Mouse (Mus musculus): ENCODE results near the gene Cisd2. TPM values are rescaled to one million over a fixed set of nuclear protein-coding genes. Genes with fewer than 3 reads are reported as not detected.

Cisd2 gene
- polyA plus RNA-seq, 1 experiment: 39.3 TPM

GRCm38 (mm10) chr3:135440621-135441020, 16.9 kb upstream of the Cisd2 start:
- 9% methylated on average over 10 of the region's 10 CpGs for WGBS
- Histone ChIP-seq H3K27ac (ENCODE audit: control insufficient read depth, insufficient read depth, low read length) (no peak overlapping the region; the same call in 1 of the 2 replicates), H3K36me3 (ENCODE audit: control insufficient read depth, insufficient read depth, low read length) (peaks cover 14% of the 10 kb centered on the region), H3K4me1 (replicated peaks; ENCODE audit: control insufficient read depth, insufficient read depth, low read length) (no peaks in the 10 kb centered on the region), H3K27me3 (ENCODE audit: control insufficient read depth, insufficient read depth, low read length) (no peaks in the 10 kb centered on the region), H3K4me3 (ENCODE audit: control insufficient read depth, insufficient read depth, low read length) (no peak overlapping the region)
- DNase-seq: no peak
- TF ChIP-seq CTCF (IDR thresholded peaks at IDR 0.05; ENCODE audit: borderline replicate concordance, control insufficient read depth, extremely low read depth, insufficient read depth, low read length, poor library complexity): no peak
- TF ChIP-seq POLR2A (IDR thresholded peaks at IDR 0.05; ENCODE audit: control insufficient read depth, extremely low read depth, insufficient read depth, low read length, poor library complexity): no peak

GRCm38 (mm10) chr3:135440221-135440620, 16.5 kb upstream of the Cisd2 start:
- peak; percentile 57 for DNase-seq
- H3K36me3 ChIP-seq (ENCODE audit: control insufficient read depth, insufficient read depth, low read length): peaks cover 14% of the 10 kb centered on the region
- under 1% methylated on average over 7 of the region's 7 CpGs for WGBS
- H3K4me3 ChIP-seq (ENCODE audit: control insufficient read depth, insufficient read depth, low read length): peak overlapping the region; percentile 82
- no peaks in the 10 kb centered on the region for H3K4me1 ChIP-seq (replicated peaks; ENCODE audit: control insufficient read depth, insufficient read depth, low read length)
- H3K27ac ChIP-seq (ENCODE audit: control insufficient read depth, insufficient read depth, low read length): peak overlapping the region; percentile 92
- no peaks in the 10 kb centered on the region for H3K27me3 ChIP-seq (ENCODE audit: control insufficient read depth, insufficient read depth, low read length)
- no peak for TF ChIP-seq POLR2A (IDR thresholded peaks at IDR 0.05; ENCODE audit: control insufficient read depth, extremely low read depth, insufficient read depth, low read length, poor library complexity)
- TF ChIP-seq CTCF (IDR thresholded peaks at IDR 0.05; ENCODE audit: borderline replicate concordance, control insufficient read depth, extremely low read depth, insufficient read depth, low read length, poor library complexity): no peak

- no peak for TF ChIP-seq CTCF (IDR thresholded peaks at IDR 0.05; ENCODE audit: borderline replicate concordance, control insufficient read depth, extremely low read depth, insufficient read depth, low read length, poor library complexity)
- no peak; the same call in 1 of the 2 replicates for TF ChIP-seq POLR2A (IDR thresholded peaks at IDR 0.05; ENCODE audit: control insufficient read depth, extremely low read depth, insufficient read depth, low read length, poor library complexity)
- under 1% methylated on average over 15 of the region's 15 CpGs for WGBS
- no peaks in the 10 kb centered on the region for H3K4me1 ChIP-seq (replicated peaks; ENCODE audit: control insufficient read depth, insufficient read depth, low read length)
- peaks cover 14% of the 10 kb centered on the region for H3K36me3 ChIP-seq (ENCODE audit: control insufficient read depth, insufficient read depth, low read length)
- H3K27me3 ChIP-seq (ENCODE audit: control insufficient read depth, insufficient read depth, low read length): no peaks in the 10 kb centered on the region
- H3K4me3 ChIP-seq (ENCODE audit: control insufficient read depth, insufficient read depth, low read length): peak overlapping the region; percentile 82
- DNase-seq: no peak
- peak overlapping the region; percentile 92 for H3K27ac ChIP-seq (ENCODE audit: control insufficient read depth, insufficient read depth, low read length)
These were observed 15.9 kb upstream of the Cisd2 start for GRCm38 (mm10) chr3:135439651-135440050.

GRCm38 (mm10) chr3:135438913-135439531, 15.3 kb upstream of the Cisd2 start:
- 2% methylated on average over 55 of the region's 76 CpGs for WGBS
- TF ChIP-seq POLR2A (IDR thresholded peaks at IDR 0.05; ENCODE audit: control insufficient read depth, extremely low read depth, insufficient read depth, low read length, poor library complexity): peak; percentile 67
- no peak for TF ChIP-seq CTCF (IDR thresholded peaks at IDR 0.05; ENCODE audit: borderline replicate concordance, control insufficient read depth, extremely low read depth, insufficient read depth, low read length, poor library complexity)
- H3K4me1 ChIP-seq (replicated peaks; ENCODE audit: control insufficient read depth, insufficient read depth, low read length): no peaks in the 10 kb centered on the region

GRCm38 (mm10) chr3:135438531-135438912, 14.8 kb upstream of the Cisd2 start:
- H3K4me1 ChIP-seq (replicated peaks; ENCODE audit: control insufficient read depth, insufficient read depth, low read length): no peaks in the 10 kb centered on the region
- H3K36me3 ChIP-seq (ENCODE audit: control insufficient read depth, insufficient read depth, low read length): peaks cover 9% of the 10 kb centered on the region
- peak overlapping the region; percentile 92 for H3K27ac ChIP-seq (ENCODE audit: control insufficient read depth, insufficient read depth, low read length)
- TF ChIP-seq POLR2A (IDR thresholded peaks at IDR 0.05; ENCODE audit: control insufficient read depth, extremely low read depth, insufficient read depth, low read length, poor library complexity) (peak; percentile 86), CTCF (IDR thresholded peaks at IDR 0.05; ENCODE audit: borderline replicate concordance, control insufficient read depth, extremely low read depth, insufficient read depth, low read length, poor library complexity) (no peak; the same call in 1 of the 2 replicates)
- DNase-seq: peak; percentile 91
- no peaks in the 10 kb centered on the region for H3K27me3 ChIP-seq (ENCODE audit: control insufficient read depth, insufficient read depth, low read length)
- 0% methylated on average over 43 of the region's 50 CpGs for WGBS
- peak overlapping the region; percentile 82 for H3K4me3 ChIP-seq (ENCODE audit: control insufficient read depth, insufficient read depth, low read length)

More at GRCm38 (mm10) chr3:135438913-135439531, 15.3 kb upstream of the Cisd2 start:
- Histone ChIP-seq H3K4me3 (ENCODE audit: control insufficient read depth, insufficient read depth, low read length) (peak overlapping the region; percentile 82), H3K27ac (ENCODE audit: control insufficient read depth, insufficient read depth, low read length) (peak overlapping the region; percentile 92), H3K36me3 (ENCODE audit: control insufficient read depth, insufficient read depth, low read length) (peaks cover 14% of the 10 kb centered on the region), H3K27me3 (ENCODE audit: control insufficient read depth, insufficient read depth, low read length) (no peaks in the 10 kb centered on the region)
- peak; percentile 87 for DNase-seq

- peaks cover 3% of the 10 kb centered on the region; the same call in 1 of the 2 replicates for H3K36me3 ChIP-seq (ENCODE audit: control insufficient read depth, insufficient read depth, low read length)
- TF ChIP-seq POLR2A (IDR thresholded peaks at IDR 0.05; ENCODE audit: control insufficient read depth, extremely low read depth, insufficient read depth, low read length, poor library complexity): peak; percentile 78
- TF ChIP-seq CTCF (IDR thresholded peaks at IDR 0.05; ENCODE audit: borderline replicate concordance, control insufficient read depth, extremely low read depth, insufficient read depth, low read length, poor library complexity): peak; percentile 10; the same call in 1 of the 2 replicates
- peak; percentile 99 for DNase-seq
- H3K27ac ChIP-seq (ENCODE audit: control insufficient read depth, insufficient read depth, low read length): peak within 1 kb of the TSS; percentile 92
- peak within 1 kb of the TSS; percentile 82 for H3K4me3 ChIP-seq (ENCODE audit: control insufficient read depth, insufficient read depth, low read length)
- H3K4me1 ChIP-seq (replicated peaks; ENCODE audit: control insufficient read depth, insufficient read depth, low read length): no peaks in the 10 kb centered on the region
- H3K27me3 ChIP-seq (ENCODE audit: control insufficient read depth, insufficient read depth, low read length): no peaks in the 10 kb centered on the region
- WGBS: under 1% methylated on average over 53 of the region's 56 CpGs
These were observed 14.2 kb upstream of the Cisd2 start, which contains the start of gene Ube2d3 for GRCm38 (mm10) chr3:135437758-135438495. Gene Ube2d3, plus strand, starts transcription at chr3:135438149.
